Mouse (Mus musculus) bone marrow macrophage, adult 2 months (primary cell): ENCODE measurements at regions not wholly inside any gene's neighbourhood (a gene's known extent, or its start where the extent isn't known, plus 50 kb on each side); places are given as distances from the start of the nearest gene placed in this dataset.
"Not testable (repeated sequence)": the region's sequence is repeated elsewhere in the genome, so short reads cannot be mapped to it uniquely, and the experiment has no call there.

Source experiments
- H3K27ac ChIP-seq: 2 replicates; pipeline ENCODE4 v1.5.1; 2012; ENCODE audit warnings: low read depth, low read length; ENCODE audit not compliant: insufficient read depth
- H3K4me1 ChIP-seq: 2 replicates; pipeline ENCODE4 v1.6.1; 2012; ENCODE audit warnings: low read length; ENCODE audit not compliant: control insufficient read depth, insufficient read depth
- H3K4me3 ChIP-seq: 2 replicates; pipeline ENCODE4 v1.5.1; 2012; ENCODE audit warnings: mild to moderate bottlenecking, low read length, moderate library complexity; ENCODE audit not compliant: insufficient read depth
- CTCF ChIP-seq: IDR thresholded peaks from 2 replicates; pipeline ENCODE4 v1.5.1; 2012; ENCODE audit warnings: low read depth, mild to moderate bottlenecking, low read length, moderate library complexity
- POLR2A ChIP-seq: IDR thresholded peaks from 2 replicates; pipeline ENCODE4 v1.6.1; 2012; ENCODE audit warnings: mild to moderate bottlenecking, low read depth, low read length, borderline replicate concordance

GRCm38 (mm10) chr7:137583556-137583955, 146.1 kb downstream of the Glrx3 start:
- no peak overlapping the region for H3K4me3 ChIP-seq
- TF ChIP-seq CTCF: no peak
- TF ChIP-seq POLR2A: no peak
- no peak overlapping the region for H3K27ac ChIP-seq
- H3K4me1 ChIP-seq: no peaks in the 10 kb centered on the region

- not testable (repeated sequence) for H3K4me3 ChIP-seq, H3K27ac ChIP-seq, H3K4me1 ChIP-seq
These were observed 147.5 kb downstream of the Glrx3 start for GRCm38 (mm10) chr7:137584916-137585315.

- TF ChIP-seq CTCF: no peak
- TF ChIP-seq POLR2A: no peak
- Histone ChIP-seq H3K4me1 (no peaks in the 10 kb centered on the region), H3K27ac (no peak overlapping the region), H3K4me3 (no peak overlapping the region)
These were observed 156.2 kb downstream of the Glrx3 start for GRCm38 (mm10) chr7:137593570-137593969.

GRCm38 (mm10) chr7:137595567-137595966, 158.2 kb downstream of the Glrx3 start:
- H3K4me1 ChIP-seq: no peaks in the 10 kb centered on the region
- no peak for TF ChIP-seq CTCF
- no peak for TF ChIP-seq POLR2A
- H3K27ac ChIP-seq: no peak overlapping the region
- H3K4me3 ChIP-seq: no peak overlapping the region

- no peak overlapping the region for H3K4me3 ChIP-seq
- TF ChIP-seq CTCF: no peak
- TF ChIP-seq POLR2A: no peak
- H3K27ac ChIP-seq: no peak overlapping the region
- H3K4me1 ChIP-seq: no peaks in the 10 kb centered on the region
These were observed 158.7 kb downstream of the Glrx3 start for GRCm38 (mm10) chr7:137596161-137596560.

- no peak overlapping the region for H3K4me3 ChIP-seq
- H3K4me1 ChIP-seq: no peaks in the 10 kb centered on the region
- H3K27ac ChIP-seq: no peak overlapping the region
- TF ChIP-seq POLR2A (no peak), CTCF (peak; percentile 47)
These were observed 165.6 kb downstream of the Glrx3 start for GRCm38 (mm10) chr7:137603039-137603438.

- TF ChIP-seq POLR2A: no peak
- no peak for TF ChIP-seq CTCF
- H3K27ac ChIP-seq: no peak overlapping the region
- no peak overlapping the region for H3K4me3 ChIP-seq
- 0 out of 2 replicates have a peak, but pooled peaks cover 2% of the 10 kb centered on the region for H3K4me1 ChIP-seq
These were observed 172.3 kb downstream of the Glrx3 start for GRCm38 (mm10) chr7:137609752-137610151.

GRCm38 (mm10) chr7:137611363-137611762, 173.9 kb downstream of the Glrx3 start:
- Histone ChIP-seq H3K4me3 (no peak overlapping the region), H3K27ac (no peak overlapping the region), H3K4me1 (0 out of 2 replicates have a peak, but pooled peaks cover 2% of the 10 kb centered on the region)
- TF ChIP-seq POLR2A: no peak
- TF ChIP-seq CTCF: no peak

GRCm38 (mm10) chr7:137611891-137612522, 174.6 kb downstream of the Glrx3 start:
- Histone ChIP-seq H3K4me1 (0 out of 2 replicates have a peak, but pooled peaks cover 2% of the 10 kb centered on the region), H3K4me3 (no peak overlapping the region), H3K27ac (no peak overlapping the region)
- TF ChIP-seq POLR2A: no peak
- TF ChIP-seq CTCF: no peak

- no peak for TF ChIP-seq CTCF
- TF ChIP-seq POLR2A: no peak
- no peak overlapping the region for H3K4me3 ChIP-seq
- H3K27ac ChIP-seq: no peak overlapping the region
- no peaks in the 10 kb centered on the region for H3K4me1 ChIP-seq
These were observed 181.2 kb downstream of the Glrx3 start for GRCm38 (mm10) chr7:137618406-137619133.

- TF ChIP-seq POLR2A (no peak), CTCF (no peak)
- Histone ChIP-seq H3K4me3 (no peak overlapping the region), H3K27ac (no peak overlapping the region), H3K4me1 (no peaks in the 10 kb centered on the region)
These were observed 181.9 kb downstream of the Glrx3 start for GRCm38 (mm10) chr7:137619286-137619789.
